Mouse (Mus musculus) Patski (cell line): ENCODE data around the gene Kcnab2. TPM values are rescaled to one million over a fixed set of nuclear protein-coding genes. Genes with fewer than 3 reads are reported as not detected.

ENCODE experiments used
- ATAC-seq: fragments of 100-300 bp; one replicate; pipeline ENCODE4 v1.8.0; 2021
- CTCF ChIA-PET: fragments of 350-600 bp; sonication (Branson Sonifier 250); formaldehyde crosslinking; loops from one replicate; lab custom pipeline; 2022; ENCODE audit warnings: inconsistent platforms; lab: Charles Lee
- POLR2A ChIA-PET: fragments of 350-600 bp; sonication (Branson Sonifier 250); formaldehyde crosslinking; loops from one replicate; lab custom pipeline; 2022; ENCODE audit warnings: antibody characterized with exemption, inconsistent platforms; lab: Charles Lee
- DNase-seq: peaks from one replicate; pipeline ENCODE4 v3.0.0-alpha.2; 2011; ENCODE audit warnings: low read depth, low spot score
- H3K27me3 ChIP-seq: fragments of 371-371 bp; one replicate; pipeline ENCODE4 v1.5.1; 2021
- CTCF ChIP-seq: fragments of 100-300 bp; IDR thresholded peaks from one replicate; pipeline ENCODE4 v1.5.1; 2021
- in situ Hi-C: fragments of 300-500 bp; cut with MboI; formaldehyde crosslinking; loops from 3 replicates; pipeline ENCODE4 v1.11.1; 2018; ENCODE audit warnings: low pct_unique_long_range_greater_than_20kb, mixed read lengths
- polyA plus RNA-seq: library from polyadenylated mRNA; unstranded; gene quantifications from one replicate; pipeline ENCODE4 v1.2.3, GENCODE M21; 2021

Gene Kcnab2
- polyA plus RNA-seq, 1 experiment from 2014 or later, result 5.6 TPM

DNA sequence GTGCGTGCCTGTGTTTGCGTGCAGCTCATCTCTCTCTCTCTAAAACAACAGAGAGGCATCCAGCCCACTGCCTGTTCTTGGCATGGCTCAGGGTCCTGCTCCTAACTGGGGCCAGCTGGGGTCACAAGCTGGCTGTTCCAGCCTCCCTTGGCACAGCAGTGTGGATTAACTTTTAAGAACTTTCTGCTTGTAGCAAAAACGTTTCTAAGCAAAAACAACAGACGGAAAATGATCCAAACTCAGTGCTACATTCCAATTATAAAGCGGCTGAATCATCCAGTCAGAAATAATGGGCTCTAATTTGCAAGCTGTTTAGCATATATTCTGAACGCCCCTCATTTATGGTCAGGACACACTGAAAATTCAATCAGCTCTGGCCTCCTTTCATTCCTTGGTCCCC, 72.5 kb downstream of the Kcnab2 start:
- ATAC-seq, result no peak
- no peak for TF ChIP-seq CTCF
- in situ Hi-C loops, result no loop called here
- H3K27me3 ChIP-seq, result no peaks in the 10 kb centered on the region
- ChIA-PET POLR2A (no interaction called here), CTCF (interaction anchor here (0.9 to 2.3 kb wide), 3 partner anchors 10 to 83 kb away, joined by 3 to 14 read pairs (median 3); no protein-coding TSS in a partner anchor)
- DNase-seq, result no peak

DNA sequence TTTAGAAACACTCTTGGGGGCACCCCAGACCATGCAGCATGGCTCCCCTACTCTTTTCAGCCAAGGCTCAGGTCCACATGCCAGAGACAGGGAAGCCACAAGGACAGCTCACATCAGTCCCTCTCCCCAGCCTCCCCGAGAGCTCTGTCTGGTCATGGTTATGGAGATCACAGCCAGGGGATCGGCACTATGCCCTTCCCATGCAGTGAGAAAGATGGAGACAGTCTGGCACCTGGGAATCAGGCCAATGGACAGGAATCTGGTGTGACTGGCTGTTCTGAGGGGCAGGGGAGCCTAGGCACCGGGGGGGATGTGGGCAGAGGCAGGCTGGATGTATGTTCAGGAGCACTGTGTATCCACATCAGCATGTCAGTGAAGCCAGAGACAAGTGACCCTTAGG, 78.7 kb downstream of the Kcnab2 start:
- DNase-seq, result no peak
- in situ Hi-C loops, result no loop called here
- ChIA-PET POLR2A (no interaction called here), CTCF (interaction anchor here (1.4 kb wide), 1 partner anchor 10 kb away, joined by 3 read pairs; no protein-coding TSS in a partner anchor)
- no peak for TF ChIP-seq CTCF
- no peaks in the 10 kb centered on the region for H3K27me3 ChIP-seq
- no peak for ATAC-seq

DNA sequence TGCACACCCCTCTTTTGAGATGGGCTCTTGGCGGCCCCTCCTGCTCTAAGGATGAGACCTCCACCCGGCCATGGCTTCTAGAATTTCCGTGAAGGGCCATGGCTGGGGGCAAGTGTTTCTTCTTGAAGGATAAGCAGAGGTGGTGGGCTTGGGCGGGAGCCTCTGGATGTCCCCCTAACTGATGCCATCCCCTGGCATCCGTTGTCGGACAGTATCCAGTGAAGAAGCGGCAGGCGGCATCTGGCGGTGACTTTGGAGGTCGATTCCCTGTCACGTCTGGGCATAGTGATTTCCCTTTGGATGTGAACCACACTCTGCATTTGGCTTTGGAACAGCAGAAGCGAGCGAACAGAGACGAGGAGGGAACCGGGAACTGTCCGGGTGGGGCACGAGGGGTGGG, 85.0 kb downstream of the Kcnab2 start:
- no peaks in the 10 kb centered on the region for H3K27me3 ChIP-seq
- TF ChIP-seq CTCF, result no peak
- ChIA-PET CTCF (no interaction called here), POLR2A (no interaction called here)
- in situ Hi-C loops, result no loop called here
- ATAC-seq (no peak), DNase-seq (no peak)

DNA sequence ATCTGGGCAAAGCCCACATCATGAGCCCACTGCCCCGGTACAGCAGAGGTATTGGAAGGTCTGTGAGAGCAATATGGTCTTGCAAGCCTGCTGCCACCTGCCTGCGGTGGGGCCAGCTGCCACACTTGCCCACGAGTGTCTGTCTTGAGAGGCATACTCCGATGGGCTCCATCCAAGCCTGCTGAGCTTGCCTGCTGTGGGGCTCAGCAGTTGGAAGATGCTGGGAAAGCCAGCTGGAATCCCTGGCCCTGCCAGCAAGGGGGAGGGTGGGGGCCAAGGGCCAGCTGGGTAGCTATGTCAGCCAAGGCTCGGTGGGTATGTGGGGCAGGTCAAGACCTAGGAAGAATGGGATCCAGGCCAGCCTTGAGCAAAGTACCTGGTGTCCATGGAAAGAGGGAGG, 85.5 kb downstream of the Kcnab2 start:
- no peak for TF ChIP-seq CTCF
- ChIA-PET POLR2A (no interaction called here), CTCF (interaction anchor here (1.3 kb wide), 2 partner anchors 17 to 48 kb away, joined by 3 to 4 read pairs; no protein-coding TSS in a partner anchor)
- DNase-seq (no peak), ATAC-seq (no peak)
- H3K27me3 ChIP-seq, result no peaks in the 10 kb centered on the region
- in situ Hi-C loops, result no loop called here

DNA sequence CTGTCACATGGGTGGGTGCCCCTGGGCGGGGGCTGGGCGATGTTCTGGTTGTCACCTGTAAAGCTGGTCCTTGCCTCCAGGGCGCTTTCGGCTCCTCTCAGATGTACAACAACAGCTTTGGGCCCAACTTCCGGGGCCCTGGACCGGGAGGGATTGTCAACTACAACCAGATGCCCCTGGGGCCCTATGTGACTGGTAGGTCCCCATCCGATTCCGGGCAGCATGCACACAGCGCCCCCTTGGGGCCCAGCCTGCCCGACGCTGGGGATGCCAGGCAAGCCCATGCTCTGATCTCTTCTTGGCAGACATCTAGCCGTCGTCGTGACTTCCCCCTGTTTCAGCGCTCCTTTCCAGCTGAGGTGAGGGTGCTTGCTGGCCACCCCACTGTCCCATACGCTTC, 92.0 kb downstream of the Kcnab2 start:
- DNase-seq (no peak), ATAC-seq (no peak)
- ChIA-PET CTCF (interaction anchor here (1.0 kb wide), 1 partner anchor 59 kb away, joined by 3 read pairs; no protein-coding TSS in a partner anchor), POLR2A (no interaction called here)
- no peaks in the 10 kb centered on the region for H3K27me3 ChIP-seq
- TF ChIP-seq CTCF, result no peak
- in situ Hi-C loops, result loop anchor here (5.0 kb wide), 1 partner anchor 58 kb away; the partner anchor contains the start of gene Rpl22

DNA sequence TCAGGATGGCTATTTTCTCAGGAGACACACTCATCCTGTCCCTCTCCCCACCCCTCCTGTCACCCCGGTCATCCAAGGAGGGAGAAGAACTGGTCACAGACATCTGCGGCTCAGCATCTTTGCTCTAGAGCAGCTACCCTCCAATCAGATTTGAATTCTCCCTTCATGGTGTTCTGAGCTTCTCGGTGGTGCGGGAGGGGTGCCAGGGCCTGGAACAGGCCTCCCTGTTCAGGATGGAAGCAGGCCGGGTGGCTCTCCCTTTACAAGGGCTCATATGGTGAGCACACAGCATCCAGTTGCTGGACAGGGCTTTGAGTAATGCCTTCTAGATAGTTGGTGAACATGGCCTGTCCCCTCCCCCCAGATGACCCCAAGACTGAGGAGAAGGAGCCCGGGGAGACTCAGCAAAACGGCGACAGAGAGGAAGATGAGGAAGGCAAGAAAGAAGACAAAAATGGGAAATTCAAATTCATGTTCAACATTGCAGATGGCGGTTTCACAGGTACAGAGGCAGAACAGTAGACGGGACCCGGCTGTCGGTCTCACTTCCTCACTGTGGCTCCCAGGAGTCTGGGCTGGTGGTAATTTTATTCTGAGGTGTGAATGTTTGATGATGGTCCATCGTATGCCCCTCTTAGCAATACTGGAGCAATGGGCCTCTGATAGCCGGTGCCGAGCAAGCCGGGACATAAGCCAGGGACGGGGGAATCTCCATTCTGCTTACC, 95.0 kb downstream of the Kcnab2 start:
- DNase-seq, result no peak
- POLR2A ChIA-PET, result interaction anchor here (0.9 kb wide), 1 partner anchor 28 kb away, joined by 3 read pairs; no protein-coding TSS in a partner anchor
- ATAC-seq, result no peak
- in situ Hi-C loops, result no loop called here
- H3K27me3 ChIP-seq, result no peaks in the 10 kb centered on the region
- no peak for TF ChIP-seq CTCF
- CTCF ChIA-PET, result no interaction called here

DNA sequence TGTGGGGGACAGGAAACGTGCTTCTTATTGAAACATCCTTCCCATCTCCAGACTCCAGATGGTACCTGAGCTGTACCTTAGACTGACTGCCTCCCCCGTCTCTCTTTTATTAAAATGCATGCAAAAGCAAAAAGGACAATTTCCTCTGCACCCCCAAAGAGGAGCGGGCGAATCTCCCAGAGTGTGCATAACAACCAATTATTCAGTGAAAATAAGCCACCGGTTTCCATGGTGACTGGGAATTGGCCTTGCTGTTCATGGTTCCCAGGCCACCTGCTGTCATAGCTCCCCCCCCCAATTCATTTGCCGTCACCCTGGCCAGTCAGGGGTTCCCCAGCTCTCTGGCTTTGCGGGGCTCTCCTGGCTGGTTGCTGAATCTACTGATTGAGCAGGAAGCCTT, 112.4 kb downstream of the Kcnab2 start:
- CTCF ChIA-PET, result interaction anchor here (1.2 to 1.5 kb wide), 2 partner anchors 67 to 69 kb away, joined by 3 to 4 read pairs; no protein-coding TSS in a partner anchor
- in situ Hi-C loops, result no loop called here
- no peak for TF ChIP-seq CTCF
- POLR2A ChIA-PET, result no interaction called here
- no peaks in the 10 kb centered on the region for H3K27me3 ChIP-seq
- no peak for DNase-seq
- no peak for ATAC-seq

DNA sequence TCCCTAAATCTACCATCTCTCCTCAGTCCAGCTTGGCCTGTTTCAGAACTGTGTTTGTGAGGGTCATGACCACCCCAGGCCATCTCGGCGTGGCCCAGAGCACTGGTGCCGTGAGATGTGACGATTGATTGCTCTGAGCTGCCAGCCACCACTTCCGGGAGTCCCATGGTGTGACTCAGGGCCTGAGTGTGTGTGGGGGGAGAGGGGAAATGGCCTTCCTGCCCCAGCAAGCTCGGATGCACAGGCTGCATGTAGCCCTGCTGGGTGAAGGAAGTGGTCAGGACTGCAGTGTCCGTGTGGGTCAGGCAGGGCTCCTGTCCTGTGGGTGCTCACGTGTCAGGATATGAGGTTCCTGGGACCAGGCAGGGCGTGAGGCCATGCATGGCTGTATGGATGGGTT, 115.5 kb downstream of the Kcnab2 start:
- peak; percentile 19 for DNase-seq
- TF ChIP-seq CTCF, result no peak
- CTCF ChIA-PET, result interaction anchor here (0.6 kb wide), 1 partner anchor 62 kb away, joined by 3 read pairs; no protein-coding TSS in a partner anchor
- POLR2A ChIA-PET, result no interaction called here
- in situ Hi-C loops, result no loop called here
- H3K27me3 ChIP-seq, result no peaks in the 10 kb centered on the region
- ATAC-seq, result peak; percentile 32

DNA sequence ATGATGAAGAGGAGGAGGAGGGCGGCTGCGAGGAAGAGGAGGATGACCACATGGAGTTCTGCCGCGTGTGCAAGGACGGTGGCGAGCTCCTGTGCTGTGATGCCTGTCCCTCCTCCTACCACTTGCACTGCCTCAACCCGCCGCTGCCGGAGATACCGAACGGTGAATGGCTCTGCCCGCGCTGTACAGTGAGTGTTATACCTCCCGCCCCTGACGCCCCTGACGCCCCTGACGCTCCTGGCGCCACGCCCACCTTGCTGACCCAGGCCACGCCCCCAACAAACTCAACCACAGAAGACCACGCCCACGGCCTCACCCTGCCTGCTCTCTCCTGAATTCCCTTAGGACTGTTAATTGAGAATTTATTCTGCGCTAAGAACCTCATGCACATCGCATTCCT, 116.8 kb downstream of the Kcnab2 start:
- TF ChIP-seq CTCF, result no peak
- POLR2A ChIA-PET, result no interaction called here
- in situ Hi-C loops, result no loop called here
- CTCF ChIA-PET, result no interaction called here
- ATAC-seq (no peak), DNase-seq (no peak)
- H3K27me3 ChIP-seq, result no peaks in the 10 kb centered on the region

DNA sequence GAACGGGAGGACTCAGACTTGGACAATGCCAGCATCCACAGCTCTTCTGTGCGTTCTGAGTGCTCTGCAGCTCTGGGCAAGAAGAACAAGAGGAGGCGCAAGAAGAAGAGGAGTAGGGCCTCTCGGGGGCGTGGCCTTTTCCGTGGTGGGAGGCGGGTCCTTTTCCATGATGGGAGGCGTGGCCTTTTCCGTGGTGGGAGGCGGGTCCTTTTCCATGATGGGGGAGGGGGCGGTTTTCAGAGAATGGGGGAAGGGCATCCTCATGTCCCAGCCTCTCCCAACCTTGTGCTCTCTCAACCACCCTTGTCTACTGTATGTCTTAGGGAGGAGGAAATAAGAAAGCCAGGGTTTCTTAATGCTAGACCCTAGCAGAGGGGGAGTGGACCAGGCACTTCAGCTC, 118.0 kb downstream of the Kcnab2 start:
- in situ Hi-C loops, result no loop called here
- POLR2A ChIA-PET, result no interaction called here
- no peaks in the 10 kb centered on the region for H3K27me3 ChIP-seq
- CTCF ChIA-PET, result no interaction called here
- DNase-seq (no peak), ATAC-seq (no peak)
- no peak for TF ChIP-seq CTCF

DNA sequence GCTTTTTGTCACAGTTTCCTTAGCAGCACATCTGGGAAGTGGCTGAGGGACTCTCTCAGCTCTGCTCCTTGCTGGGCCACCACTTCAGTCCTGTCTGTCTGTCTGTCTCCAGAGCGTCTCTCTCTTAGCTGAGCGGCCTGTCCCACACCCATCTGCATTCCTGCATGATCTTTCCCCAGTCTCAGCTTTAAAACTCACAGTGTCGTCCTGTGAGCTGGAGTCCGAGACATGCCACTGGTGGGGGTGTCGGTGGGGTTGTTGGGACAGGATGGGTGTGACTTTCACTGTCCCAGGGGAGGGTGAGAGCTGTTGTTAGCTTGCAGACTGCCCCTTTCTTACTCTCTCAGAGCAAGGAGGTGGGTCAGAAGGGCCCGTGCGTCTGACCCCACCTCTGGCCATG, 122.0 kb downstream of the Kcnab2 start:
- CTCF ChIA-PET, result no interaction called here
- no peak for ATAC-seq
- H3K27me3 ChIP-seq, result no peaks in the 10 kb centered on the region
- DNase-seq, result no peak
- in situ Hi-C loops, result no loop called here
- POLR2A ChIA-PET, result no interaction called here
- TF ChIP-seq CTCF, result no peak
